Mouse (Mus musculus): ENCODE results near the gene Mrgprb3.

Gene Mrgprb3

DNA sequence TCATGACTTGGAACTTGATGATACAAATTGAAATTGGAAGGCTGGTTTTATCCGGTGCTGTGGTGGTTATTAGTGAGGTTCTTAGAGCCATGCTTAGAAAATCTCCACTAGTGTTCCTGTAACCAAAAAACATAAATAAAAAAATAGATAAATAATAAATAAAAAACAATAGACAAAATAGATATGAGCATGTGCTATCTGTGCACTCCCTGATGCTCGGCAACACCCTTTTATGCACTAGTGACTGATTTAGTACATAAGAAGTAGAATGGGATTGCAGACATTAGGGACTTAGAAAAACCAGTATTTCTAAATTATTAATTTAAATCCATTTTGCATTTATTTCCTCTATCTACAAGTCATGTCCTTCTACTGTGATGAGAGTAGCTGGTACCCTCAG is at the start of gene Mrgprb3:
TSS of gene Mrgprb3 (minus strand) at position 101 of the 400 bp plus-strand sequence.
- DNase-seq (ENCODE audit: low read depth, low spot score), result no peak
